Mouse (Mus musculus) spleen, adult 2 months (tissue): ENCODE measurements around the gene Gramd2.

Experiments used
- CTCF ChIP-seq: fragments of 200-500 bp; IDR thresholded peaks from 2 replicates; pipeline ENCODE4 v1.5.1; 2011; ENCODE audit warnings: mild to moderate bottlenecking, inconsistent platforms; ENCODE audit not compliant: insufficient read depth, insufficient read length, insufficient replicate concordance; ENCODE audit errors: extremely low read depth
- POLR2A ChIP-seq: fragments of 200-500 bp; IDR thresholded peaks from 2 replicates; pipeline ENCODE4 v1.6.1; 2011; ENCODE audit warnings: low read depth, low read length, inconsistent platforms

GRCm38 (mm10) chr9:59750267-59751065 is 70.5 kb downstream of the Gramd2 start, which contains the start of the genes Senp8 and Myo9a:
- no peak for TF ChIP-seq CTCF
- TF ChIP-seq POLR2A = peak; percentile 64
